Mouse (Mus musculus) gastrocnemius, postnatal 14 days (tissue): ENCODE data around the gene Plxdc1. TPM values are rescaled to one million over a fixed set of nuclear protein-coding genes. Genes with fewer than 3 reads are reported as not detected.
A peak's percentile ranks its signal among the peaks of the same experiment; 100 is the strongest.
"Not testable (repeated sequence)": the region's sequence is repeated elsewhere in the genome, so short reads cannot be mapped to it uniquely, and the experiment has no call there.

Source experiments
- DNase-seq: peaks from one replicate; pipeline ENCODE4 v3.0.0; 2021; ENCODE audit warnings: mixed read lengths
- intact Hi-C: fragments of 180-260 bp; cut with DNase I; formaldehyde crosslinking; loops from one replicate; pipeline ENCODE4 v1.15.1; 2025; ENCODE audit warnings: low total_unique reads
- total RNA-seq, 2 experiments: library from RNA; stranded (reverse); gene quantifications; 2 replicates each; pipeline ENCODE4 v1.2.3; 2021

Plxdc1 gene
- total RNA-seq, 2 experiments from 2014 or later, result 6.2 to 8.0 TPM

DNA sequence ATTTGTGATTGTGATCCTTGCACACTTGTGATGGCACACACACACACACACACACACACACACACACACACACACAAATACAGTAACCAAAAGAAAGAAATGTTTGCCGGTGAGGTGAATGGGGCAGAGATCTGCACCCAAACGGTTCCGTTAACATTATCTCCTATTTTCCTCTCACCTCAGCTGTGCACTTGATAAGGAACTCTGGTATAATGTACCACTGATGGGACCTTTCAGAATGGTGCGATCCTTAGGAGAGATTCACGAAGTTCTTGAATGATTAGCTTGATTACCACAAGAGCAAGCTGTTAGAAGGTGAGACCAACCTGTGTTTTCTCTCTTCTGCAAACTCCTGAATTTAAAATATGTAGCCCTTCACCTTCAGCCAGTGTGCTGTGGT is 17.9 kb downstream of the Plxdc1 start:
- intact Hi-C loops, result no loop called here
- DNase-seq, result no peak

DNA sequence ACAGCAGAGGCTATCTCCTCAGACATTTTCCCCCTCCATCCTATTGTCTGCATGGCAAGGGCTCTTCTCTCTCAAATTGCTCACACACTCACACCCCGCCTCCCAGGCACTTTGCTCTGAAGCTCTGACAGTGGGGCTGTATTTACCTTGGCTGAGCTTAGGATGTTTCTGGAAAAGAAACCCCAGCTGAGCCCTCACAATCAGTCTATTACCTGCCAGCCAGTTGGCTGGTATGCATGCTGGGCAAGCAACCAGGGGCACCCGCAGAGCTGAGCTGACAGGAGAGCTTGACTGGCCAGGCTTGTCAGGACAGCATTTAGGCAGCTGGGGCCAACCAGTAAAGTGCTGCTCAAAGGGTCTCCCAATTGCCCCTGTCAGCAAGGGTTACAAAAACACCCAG is 19.1 kb downstream of the Plxdc1 start:
- intact Hi-C loops, result no loop called here
- no peak for DNase-seq

DNA sequence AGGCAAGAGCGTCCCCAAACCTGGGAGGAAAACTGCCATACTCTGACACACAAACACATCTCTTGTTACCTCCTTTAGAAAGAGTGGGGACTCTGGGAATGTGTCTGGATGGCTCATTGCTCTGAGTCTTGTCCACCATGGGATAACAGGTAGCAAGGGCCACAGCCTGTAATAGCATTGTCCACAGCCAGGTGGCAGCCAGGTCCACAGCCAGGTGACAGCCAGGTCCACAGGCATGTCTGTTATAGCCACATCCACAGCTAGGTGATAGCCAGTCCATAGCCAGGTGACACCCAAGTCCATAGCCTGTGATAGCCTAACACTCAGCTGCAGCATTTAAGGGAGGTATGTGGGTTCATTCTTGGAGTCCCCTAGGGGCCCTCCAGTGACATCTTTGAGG is 25.3 kb downstream of the Plxdc1 start:
- intact Hi-C loops, result no loop called here
- DNase-seq, result no peak

DNA sequence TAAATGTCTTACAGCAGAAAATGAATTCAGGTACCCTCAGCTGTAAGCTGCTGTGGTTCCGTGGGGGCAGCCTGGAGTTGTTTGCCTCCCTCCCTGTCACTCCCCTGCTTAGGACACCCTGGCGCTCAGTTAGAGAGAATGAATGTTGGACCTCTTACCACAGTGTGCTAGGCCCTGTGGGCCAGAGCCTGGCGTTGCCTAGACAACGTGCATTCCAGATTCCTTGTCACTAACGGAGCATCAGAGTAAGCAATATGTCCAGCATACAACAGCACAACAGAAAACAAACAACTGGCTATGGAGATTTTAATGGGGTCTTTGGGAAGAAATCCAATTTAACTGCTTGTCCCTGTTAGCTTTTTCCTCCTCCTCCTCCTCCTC is 27.0 kb downstream of the Plxdc1 start:
- no peak for DNase-seq
- intact Hi-C loops, result no loop called here

DNA sequence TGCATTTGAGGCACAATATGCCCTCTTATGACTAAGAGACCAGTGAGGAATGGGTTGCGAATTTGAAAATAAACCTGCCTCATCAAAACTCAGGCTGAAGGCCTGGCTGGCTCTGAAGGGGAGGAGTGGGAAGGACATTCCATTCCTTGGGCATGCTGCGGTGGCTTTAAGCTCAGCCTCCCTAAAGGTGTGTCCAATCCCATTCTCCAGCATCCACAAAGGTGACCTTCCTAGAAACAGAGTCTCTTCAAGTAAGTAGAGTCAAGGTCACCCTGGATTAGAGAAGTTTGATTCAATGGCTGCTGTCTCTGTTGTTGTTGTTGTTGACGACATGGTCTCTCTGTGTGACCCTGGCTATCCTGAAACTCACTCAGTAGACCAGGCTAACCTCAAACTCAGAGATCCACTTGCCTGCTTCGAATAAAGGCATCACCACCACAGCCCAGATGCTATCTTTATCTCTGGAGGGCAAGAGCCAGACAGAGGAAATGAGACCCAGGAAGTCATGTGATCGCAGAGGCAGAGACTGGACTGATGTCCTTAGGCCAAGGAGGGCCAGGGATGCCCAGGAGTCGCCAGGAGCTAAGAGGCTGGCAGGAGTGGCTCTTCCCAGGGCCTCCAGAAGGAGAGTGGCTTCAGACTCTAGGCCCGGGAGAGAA is 27.5 kb downstream of the Plxdc1 start:
- intact Hi-C loops, result no loop called here
- no peak for DNase-seq

DNA sequence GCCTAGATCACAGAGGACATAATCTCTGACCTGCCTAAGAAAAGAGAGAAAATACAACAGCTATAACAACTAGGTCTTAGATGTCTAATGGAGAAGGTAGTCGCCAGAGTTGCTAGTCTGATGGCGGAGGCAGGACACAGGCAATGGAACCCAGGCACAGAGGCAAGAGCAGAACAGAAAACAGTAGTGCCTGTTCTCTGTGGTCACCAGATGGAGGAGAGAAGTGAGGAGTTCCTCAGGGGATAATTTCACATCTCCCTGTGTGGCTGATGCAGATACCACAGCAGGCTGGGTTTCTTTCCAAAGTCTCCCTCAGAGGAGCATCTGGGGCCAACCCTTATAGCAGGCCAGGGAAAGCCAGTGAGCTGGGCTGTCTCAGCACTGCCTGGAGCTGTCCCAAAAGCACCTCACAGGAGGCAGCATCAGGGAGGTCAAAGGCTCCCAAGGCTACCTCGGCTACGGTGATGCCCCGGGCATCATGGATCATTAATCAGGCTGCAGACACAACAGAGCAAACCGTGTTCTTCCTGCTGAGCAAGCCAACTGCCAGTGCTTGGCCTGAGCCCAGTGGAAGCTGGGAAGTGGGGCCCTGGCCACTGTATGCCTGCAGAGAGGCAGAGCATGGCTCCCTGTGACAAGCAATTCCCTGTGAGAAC is 29.2 kb downstream of the Plxdc1 start:
- intact Hi-C loops, result no loop called here
- DNase-seq, result no peak

DNA sequence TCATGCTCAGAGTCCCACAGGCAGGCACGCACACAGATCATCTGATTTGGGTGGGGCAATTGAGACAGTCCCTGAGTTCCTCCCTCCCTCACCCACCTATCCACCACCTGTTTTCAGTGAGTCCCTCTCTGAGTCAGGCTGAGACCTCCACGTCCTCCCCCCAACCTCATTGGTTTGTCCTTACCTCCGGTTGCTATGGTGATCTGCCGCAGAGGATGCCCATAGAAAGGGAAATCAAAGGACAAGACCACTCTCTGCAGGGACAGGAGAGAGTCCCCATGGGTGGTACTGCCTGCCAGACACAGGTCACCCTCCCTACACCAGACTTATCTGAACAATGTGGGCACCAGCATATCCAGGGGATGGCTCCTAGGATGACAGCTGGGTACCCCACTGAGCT is 30.3 kb downstream of the Plxdc1 start:
- intact Hi-C loops, result no loop called here
- no peak for DNase-seq

DNA sequence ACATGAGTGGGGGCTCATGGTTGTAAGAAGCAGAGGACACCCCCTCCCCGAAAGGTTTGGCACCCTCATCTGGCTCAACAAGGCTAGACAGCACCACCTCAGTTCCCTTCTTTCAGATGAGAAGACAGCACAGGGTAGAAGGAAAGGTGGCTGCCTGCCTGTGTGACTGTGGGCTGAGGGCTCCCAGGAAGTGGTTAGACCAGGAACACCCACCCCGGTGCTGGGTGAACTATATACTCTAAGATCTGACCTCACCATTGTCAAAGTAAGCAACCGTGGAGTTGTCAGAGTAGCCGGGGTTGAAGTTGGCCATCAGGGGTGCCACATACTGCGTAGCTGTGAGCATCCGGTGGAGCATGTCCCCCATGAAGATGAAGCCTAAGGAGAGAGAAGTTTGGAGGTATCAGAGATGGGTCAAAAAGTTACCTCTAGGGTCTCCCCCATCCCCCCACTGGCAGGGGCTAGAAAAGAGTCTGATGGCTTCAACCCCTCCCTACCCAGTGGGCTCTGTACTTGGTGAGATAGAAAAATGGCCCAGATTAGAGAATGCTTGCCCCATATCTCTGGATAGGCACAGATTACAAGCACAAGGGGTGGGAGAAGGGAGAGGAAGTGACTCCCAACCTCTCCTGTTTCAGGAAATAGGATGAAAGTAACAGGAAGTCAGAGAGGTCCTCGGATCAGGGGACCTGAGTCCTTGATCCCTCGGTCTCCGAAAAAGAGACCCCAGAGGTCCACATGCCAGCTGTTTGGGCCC is 30.9 kb downstream of the Plxdc1 start:
- intact Hi-C loops, result no loop called here

DNA sequence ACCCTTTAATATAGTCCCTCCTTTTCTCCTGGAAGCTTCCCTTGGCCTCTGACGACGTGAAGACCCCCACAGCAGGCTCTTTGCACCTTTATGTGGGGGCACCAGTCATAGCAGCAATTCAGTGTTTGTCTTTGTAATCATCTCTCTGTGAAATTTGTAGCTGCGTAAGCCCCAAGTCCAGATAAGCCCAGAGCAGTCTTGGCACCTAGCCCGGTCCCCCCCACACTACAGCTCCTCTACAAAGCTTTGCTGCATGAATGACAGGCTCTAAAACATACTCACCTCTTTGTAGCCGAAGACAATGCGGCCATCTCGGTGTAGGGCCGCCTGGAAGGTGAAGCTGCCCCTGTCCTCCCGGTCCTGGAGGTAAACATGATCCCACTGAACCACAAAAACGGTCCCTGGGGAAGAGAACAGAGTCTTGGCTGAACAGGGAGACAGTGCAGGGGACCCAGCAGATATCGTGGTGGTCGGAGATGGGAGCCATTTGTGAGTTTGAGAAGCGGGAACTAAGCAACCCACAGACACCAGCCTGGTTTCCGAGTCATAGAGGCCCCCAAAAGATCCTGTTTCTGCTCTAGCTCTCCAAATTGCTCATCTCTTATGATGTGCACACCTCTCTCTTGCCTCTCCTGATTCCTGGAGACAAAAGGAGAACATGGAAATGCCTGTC is 31.6 kb downstream of the Plxdc1 start:
- no peak for DNase-seq
- intact Hi-C loops, result no loop called here

More for the DNA sequence above, 30.9 kb downstream of the Plxdc1 start:
- no peak for DNase-seq

DNA sequence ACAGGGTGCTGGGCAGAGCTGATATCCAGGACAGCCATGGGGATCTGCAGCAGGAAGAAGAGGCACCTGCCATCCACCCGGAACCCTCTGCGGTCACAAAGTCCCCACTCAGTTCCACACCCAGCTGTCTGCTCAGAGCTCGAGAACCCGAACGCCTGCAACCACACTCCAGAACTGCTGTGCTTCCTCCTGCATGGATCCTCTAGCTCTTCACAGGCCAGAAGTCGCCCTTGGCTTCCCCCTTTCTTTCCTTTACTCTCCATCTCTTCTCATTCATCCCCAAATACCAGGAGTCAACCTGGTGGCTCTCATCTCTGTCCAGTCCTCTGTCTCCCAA is 32.3 kb downstream of the Plxdc1 start:
- intact Hi-C loops, result no loop called here
- no peak for DNase-seq

DNA sequence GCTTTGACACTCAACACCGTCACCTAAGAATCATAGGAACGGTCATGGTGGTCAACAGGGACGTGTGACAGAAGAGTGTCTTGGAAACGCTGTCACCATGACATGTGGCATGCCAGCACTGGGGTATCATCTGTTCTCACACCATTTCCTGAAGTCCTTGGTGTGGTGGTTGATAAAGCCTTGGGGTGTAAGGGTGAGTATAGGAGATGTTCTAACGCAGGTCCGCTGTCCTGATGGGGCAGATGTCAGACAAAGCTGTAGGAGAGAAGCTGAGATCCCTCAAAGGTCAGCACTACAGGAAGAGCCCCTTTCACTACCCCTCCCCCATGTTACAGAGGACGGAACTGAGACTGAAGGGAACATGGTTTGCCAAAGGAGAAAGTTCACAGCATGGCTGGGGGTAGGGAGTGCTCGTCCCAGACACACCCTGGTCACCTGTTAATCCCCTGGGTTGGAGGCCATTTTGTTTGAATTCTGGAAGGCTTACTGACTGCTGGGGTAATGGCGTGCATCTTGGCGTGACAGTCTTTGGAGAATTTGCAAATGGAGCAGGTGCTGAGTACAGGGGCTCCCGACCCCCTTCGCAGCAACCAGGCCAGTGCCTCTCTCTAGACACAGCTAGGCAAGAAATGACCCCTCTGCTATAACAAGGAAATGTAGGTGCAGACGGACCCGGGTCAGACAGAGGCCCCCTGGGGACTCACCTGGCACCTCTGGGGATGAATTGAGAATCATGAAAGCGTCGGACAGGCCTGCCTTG is 32.9 kb downstream of the Plxdc1 start:
- intact Hi-C loops, result no loop called here

DNA sequence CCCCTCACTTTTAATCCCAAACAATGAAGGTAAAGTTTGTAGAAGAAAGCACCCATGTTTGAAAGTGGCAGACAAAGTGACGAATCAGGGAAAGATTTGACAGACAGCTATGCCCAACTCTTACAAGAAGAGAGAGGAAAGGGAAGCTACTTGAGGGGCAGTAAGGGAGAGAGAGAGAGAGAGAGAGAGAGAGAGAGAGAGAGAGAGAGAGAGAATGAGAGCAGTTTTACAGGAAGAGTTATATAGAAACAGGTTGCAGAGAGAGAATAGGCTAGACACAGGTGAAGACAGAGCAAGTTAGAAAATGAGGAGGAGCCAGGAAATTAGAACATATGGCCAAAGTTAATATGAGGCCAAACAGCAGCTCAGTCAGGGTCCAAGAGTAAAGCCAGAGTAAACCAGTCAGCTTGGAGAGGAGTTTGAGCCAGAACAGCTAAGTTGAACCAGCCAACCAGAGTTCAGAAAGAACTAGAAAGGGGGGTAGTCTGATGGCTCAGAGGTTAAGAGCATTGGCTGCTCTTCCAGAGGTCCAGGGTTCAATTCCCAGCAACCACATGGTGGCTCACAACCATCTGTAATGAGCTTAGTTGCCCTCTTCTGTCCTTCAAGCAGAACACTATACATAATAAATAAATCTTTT is 33.8 kb downstream of the Plxdc1 start:
- intact Hi-C loops, result no loop called here
- no peak for DNase-seq

More for the DNA sequence above, 32.9 kb downstream of the Plxdc1 start:
- no peak for DNase-seq

DNA sequence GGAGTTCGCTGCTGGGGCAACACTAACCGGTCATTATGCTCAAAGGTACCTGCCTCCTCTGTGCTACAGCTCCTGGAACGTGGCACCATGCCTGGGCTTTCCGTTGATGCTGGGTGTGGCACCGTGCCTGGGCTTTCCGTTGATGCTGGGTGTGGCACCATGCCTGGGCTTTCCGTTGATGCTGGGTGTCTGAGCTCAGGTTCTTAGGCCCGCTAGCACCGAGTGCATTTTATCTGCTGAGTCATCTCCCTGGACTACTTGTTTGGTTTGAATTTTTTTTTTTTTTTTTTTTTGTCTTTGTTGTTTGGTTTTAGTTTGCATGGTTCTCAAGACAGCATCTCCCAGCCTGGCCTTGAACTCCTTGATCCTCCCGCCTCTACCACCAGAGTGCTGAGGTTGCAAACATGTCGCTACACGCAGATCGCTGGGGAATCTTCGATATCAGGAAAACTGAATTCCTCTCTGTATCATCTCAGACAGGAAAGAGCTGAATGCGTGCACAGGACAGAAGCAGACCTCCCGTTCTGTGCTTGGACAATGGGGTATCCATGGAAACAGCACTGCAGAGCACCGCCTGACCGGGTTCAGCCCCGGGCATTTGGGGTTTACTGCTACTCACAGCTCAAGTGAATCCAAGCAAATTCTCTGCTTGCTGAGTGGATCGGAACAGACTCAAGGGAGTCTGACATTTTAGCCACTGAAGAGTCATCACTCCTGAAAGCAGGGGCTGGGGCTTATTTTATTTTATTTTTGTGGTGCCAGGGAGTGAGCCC is 36.4 kb downstream of the Plxdc1 start:
- intact Hi-C loops, result no loop called here
- no peak for DNase-seq

DNA sequence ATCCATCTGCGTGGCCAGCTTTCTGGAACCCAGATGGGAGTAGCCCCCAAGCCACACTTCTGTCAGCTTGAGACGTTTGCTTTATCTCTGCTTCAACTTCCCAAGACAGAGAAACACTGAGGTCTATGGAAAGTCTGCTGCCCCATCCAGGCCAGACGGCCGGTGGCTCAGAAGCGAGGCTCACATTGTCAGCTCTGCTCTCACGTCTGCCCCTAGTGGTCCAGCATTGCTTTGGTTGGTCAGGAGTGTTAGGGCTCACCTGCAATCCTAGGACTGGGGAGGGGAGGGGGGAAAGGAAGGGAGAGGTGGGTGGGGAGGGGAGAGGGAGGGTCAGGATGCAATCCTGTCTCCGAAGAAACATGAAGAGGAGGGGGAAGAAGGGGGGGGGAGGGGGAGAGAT is 38.8 kb downstream of the Plxdc1 start:
- intact Hi-C loops, result no loop called here
- peak; percentile 25 for DNase-seq

DNA sequence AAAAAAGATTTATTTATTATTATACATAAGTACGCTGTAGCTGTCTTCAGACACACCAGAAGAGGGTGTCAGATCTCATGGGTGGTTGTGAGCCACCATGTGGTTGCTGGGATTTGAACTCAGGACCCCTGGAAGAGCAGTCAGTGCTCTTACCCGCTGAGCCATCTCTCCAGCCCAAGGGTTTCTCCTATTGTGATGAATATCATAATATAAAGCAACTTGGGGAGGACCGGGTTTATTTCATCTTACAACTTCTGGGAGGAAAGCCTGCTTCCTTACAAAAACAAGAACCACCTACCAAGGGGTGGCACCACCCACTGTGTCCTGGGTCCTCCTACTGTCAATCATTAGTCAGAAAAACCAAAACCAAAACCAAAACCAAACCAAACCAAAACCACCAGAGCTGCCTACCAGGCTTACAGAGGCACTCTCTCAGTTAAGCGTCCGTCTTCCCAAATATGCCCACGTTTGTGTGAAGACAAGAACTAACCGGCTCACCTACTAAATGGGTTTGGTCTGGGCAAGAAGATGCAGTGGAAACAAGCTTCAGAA is 40.4 kb downstream of the Plxdc1 start:
- DNase-seq, intact Hi-C loops: not testable (repeated sequence)

DNA sequence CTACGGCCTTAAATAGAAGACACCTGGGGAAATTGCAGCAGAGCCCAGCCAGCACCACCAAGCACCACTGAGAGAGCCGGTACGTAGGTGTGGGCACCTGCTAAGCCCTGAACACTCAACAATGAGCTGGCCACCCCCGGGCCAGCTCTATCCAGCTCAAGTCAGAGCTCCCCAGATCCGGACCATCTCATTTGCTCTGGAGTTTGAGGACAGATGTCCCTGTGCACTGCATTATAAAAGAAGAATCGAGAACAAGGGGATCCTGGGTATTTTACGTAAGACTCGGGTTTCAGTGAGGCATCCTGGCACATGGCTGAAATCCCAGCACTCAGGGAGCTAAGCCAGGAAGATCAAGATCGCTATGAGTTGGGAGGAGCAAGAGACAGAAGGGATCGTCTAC is 41.2 kb downstream of the Plxdc1 start:
- intact Hi-C loops, result no loop called here
- no peak for DNase-seq

DNA sequence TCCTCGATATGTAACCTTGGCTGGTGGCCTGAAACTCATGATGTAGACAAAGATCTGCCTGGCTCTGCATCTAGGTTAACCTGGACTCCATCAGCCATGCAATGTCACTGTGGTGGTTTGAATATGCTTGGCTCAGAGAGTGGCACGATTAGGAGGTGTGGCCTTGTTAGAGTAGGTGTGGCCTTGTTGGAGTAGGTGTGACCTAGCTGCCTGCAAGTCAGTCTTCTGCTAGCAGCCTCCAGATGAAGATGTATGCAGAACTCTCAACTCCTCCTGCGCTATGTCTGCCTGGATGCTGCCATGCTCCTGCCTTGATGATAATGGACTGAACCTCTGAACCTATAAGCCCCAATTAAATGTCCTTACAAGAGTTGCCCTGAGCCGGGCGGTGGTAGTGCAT is 43.0 kb downstream of the Plxdc1 start:
- no peak for DNase-seq
- intact Hi-C loops, result no loop called here

DNA sequence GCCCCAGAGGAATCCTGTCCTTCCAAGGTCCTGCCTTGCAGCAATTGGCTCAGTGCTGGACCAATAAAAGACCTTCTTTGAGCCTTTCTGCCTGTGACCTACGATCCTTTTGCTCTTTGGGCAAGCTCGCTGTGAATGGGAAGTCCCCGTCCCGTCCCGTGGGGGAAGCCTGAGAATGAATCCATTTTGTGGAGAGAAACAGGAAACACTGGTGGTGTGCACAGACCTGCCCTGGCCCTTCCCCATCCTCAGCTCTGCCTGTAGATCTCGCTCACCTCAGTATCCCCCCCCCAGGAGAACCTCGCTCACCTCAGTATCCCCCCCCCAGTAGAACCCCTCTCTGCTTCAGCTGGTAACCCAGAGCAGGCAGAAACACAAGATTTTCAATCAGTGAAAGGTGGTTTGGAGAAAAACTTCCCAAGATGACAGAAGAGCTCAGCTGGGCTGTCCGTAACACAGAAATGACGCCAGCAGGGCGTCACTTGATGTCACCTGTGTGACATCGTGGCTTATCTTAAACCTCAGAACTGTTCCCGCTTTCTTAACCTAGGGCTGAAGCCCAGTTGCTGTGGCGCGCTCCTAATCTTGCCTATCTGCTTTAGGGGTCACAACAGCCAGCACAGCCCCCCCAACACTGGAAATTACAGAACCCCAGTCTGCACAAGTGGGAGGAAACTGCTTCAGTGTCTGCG is 43.7 kb downstream of the Plxdc1 start:
- no peak for DNase-seq
- intact Hi-C loops, result no loop called here
